Mouse (Mus musculus): ENCODE results near the gene Cfap299. TPM values are rescaled to one million over a fixed set of nuclear protein-coding genes. Genes with fewer than 3 reads are reported as not detected.

Gene Cfap299
- not detected in 2 replicates for polyA plus RNA-seq (2014; fragmentation: Nextera tagmentation; extraction: Ambion mirVana)

- ATAC-seq (replicated peaks; ENCODE audit: insufficient number of reproducible peaks, low FRiP score, low TSS enrichment), result peak; percentile 89
- Histone ChIP-seq H3K4me1 (ENCODE audit: control insufficient read depth, insufficient read depth, low read length) (no peaks in the 10 kb centered on the region), H3K36me3 (ENCODE audit: control insufficient read depth, insufficient read depth, low read length) (no peaks in the 10 kb centered on the region), H3K4me3 (ENCODE audit: low read depth, low read length) (peak within 1 kb of the TSS; percentile 70), H3K4me2 (peak within 1 kb of the TSS; percentile 67), H3K9ac (ENCODE audit: low read depth, low read length) (no peak within 1 kb of the TSS), H3K27ac (ENCODE audit: low read depth, low read length) (no peak within 1 kb of the TSS), H3K9me3 (replicated peaks; ENCODE audit: control insufficient read depth, low read length) (no peaks in the 10 kb centered on the region), H3K27me3 (ENCODE audit: control insufficient read depth, insufficient read depth, low read length) (no peaks in the 10 kb centered on the region)
- WGBS (ENCODE audit: insufficient replicate concordance), result 1% methylated on average over 46 of the region's 46 CpGs
Observed at GRCm38 (mm10) chr5:98328848-98329624, at the start of gene Cfap299. TSS of gene Cfap299 (plus strand) at chr5:98329304.

- no peak overlapping the region for H3K9ac ChIP-seq (ENCODE audit: low read depth, low read length)
- no peak overlapping the region for H3K4me2 ChIP-seq
- no peaks in the 10 kb centered on the region for H3K9me3 ChIP-seq (replicated peaks; ENCODE audit: control insufficient read depth, low read length)
- H3K27me3 ChIP-seq (ENCODE audit: control insufficient read depth, insufficient read depth, low read length), result no peaks in the 10 kb centered on the region
- no peak overlapping the region for H3K27ac ChIP-seq (ENCODE audit: low read depth, low read length)
- H3K36me3 ChIP-seq (ENCODE audit: control insufficient read depth, insufficient read depth, low read length), result no peaks in the 10 kb centered on the region
- H3K4me3 ChIP-seq (ENCODE audit: low read depth, low read length), result no peak overlapping the region
- 65% methylated on average over 9 of the region's 9 CpGs for WGBS (ENCODE audit: insufficient replicate concordance)
- H3K4me1 ChIP-seq (ENCODE audit: control insufficient read depth, insufficient read depth, low read length), result 0 out of 2 replicates have a peak, but pooled peaks cover 2% of the 10 kb centered on the region
- no peak for ATAC-seq (replicated peaks; ENCODE audit: insufficient number of reproducible peaks, low FRiP score, low TSS enrichment)
Observed at GRCm38 (mm10) chr5:98281993-98282392, 47.1 kb upstream of the Cfap299 start.

GRCm38 (mm10) chr5:98283696-98284478, 45.2 kb upstream of the Cfap299 start:
- 15% methylated on average over 17 of the region's 17 CpGs for WGBS (ENCODE audit: insufficient replicate concordance)
- no peak overlapping the region for H3K9ac ChIP-seq (ENCODE audit: low read depth, low read length)
- H3K27ac ChIP-seq (ENCODE audit: low read depth, low read length), result no peak overlapping the region
- H3K9me3 ChIP-seq (replicated peaks; ENCODE audit: control insufficient read depth, low read length), result no peaks in the 10 kb centered on the region
- 0 out of 2 replicates have a peak, but pooled peaks cover 2% of the 10 kb centered on the region for H3K4me1 ChIP-seq (ENCODE audit: control insufficient read depth, insufficient read depth, low read length)
- no peaks in the 10 kb centered on the region for H3K36me3 ChIP-seq (ENCODE audit: control insufficient read depth, insufficient read depth, low read length)
- no peaks in the 10 kb centered on the region for H3K27me3 ChIP-seq (ENCODE audit: control insufficient read depth, insufficient read depth, low read length)
- H3K4me3 ChIP-seq (ENCODE audit: low read depth, low read length), result no peak overlapping the region
- no peak for ATAC-seq (replicated peaks; ENCODE audit: insufficient number of reproducible peaks, low FRiP score, low TSS enrichment)
- peak overlapping the region; percentile 56 for H3K4me2 ChIP-seq

- Histone ChIP-seq H3K4me2 (no peak overlapping the region), H3K4me3 (ENCODE audit: low read depth, low read length) (no peak overlapping the region), H3K9ac (ENCODE audit: low read depth, low read length) (no peak overlapping the region), H3K27ac (ENCODE audit: low read depth, low read length) (no peak overlapping the region), H3K4me1 (ENCODE audit: control insufficient read depth, insufficient read depth, low read length) (no peaks in the 10 kb centered on the region), H3K27me3 (ENCODE audit: control insufficient read depth, insufficient read depth, low read length) (peaks cover 15% of the 10 kb centered on the region), H3K9me3 (replicated peaks; ENCODE audit: control insufficient read depth, low read length) (no peaks in the 10 kb centered on the region), H3K36me3 (ENCODE audit: control insufficient read depth, insufficient read depth, low read length) (no peaks in the 10 kb centered on the region)
- 76% methylated on average over 8 of the region's 8 CpGs for WGBS (ENCODE audit: insufficient replicate concordance)
- ATAC-seq (replicated peaks; ENCODE audit: insufficient number of reproducible peaks, low FRiP score, low TSS enrichment), result no peak
Observed at GRCm38 (mm10) chr5:98290642-98291041, 38.5 kb upstream of the Cfap299 start.

GRCm38 (mm10) chr5:98292388-98293048, 36.6 kb upstream of the Cfap299 start:
- 3% methylated on average over 19 of the region's 19 CpGs for WGBS (ENCODE audit: insufficient replicate concordance)
- Histone ChIP-seq H3K36me3 (ENCODE audit: control insufficient read depth, insufficient read depth, low read length) (no peaks in the 10 kb centered on the region), H3K27ac (ENCODE audit: low read depth, low read length) (no peak overlapping the region), H3K4me1 (ENCODE audit: control insufficient read depth, insufficient read depth, low read length) (no peaks in the 10 kb centered on the region), H3K9ac (ENCODE audit: low read depth, low read length) (no peak overlapping the region), H3K27me3 (ENCODE audit: control insufficient read depth, insufficient read depth, low read length) (peaks cover 15% of the 10 kb centered on the region), H3K9me3 (replicated peaks; ENCODE audit: control insufficient read depth, low read length) (no peaks in the 10 kb centered on the region), H3K4me3 (ENCODE audit: low read depth, low read length) (peak overlapping the region; percentile 26), H3K4me2 (peak overlapping the region; percentile 59)
- ATAC-seq (replicated peaks; ENCODE audit: insufficient number of reproducible peaks, low FRiP score, low TSS enrichment), result no peak

GRCm38 (mm10) chr5:98293049-98293715, 35.9 kb upstream of the Cfap299 start:
- Histone ChIP-seq H3K27me3 (ENCODE audit: control insufficient read depth, insufficient read depth, low read length) (peaks cover 15% of the 10 kb centered on the region), H3K4me3 (ENCODE audit: low read depth, low read length) (peak overlapping the region; percentile 26), H3K27ac (ENCODE audit: low read depth, low read length) (no peak overlapping the region), H3K36me3 (ENCODE audit: control insufficient read depth, insufficient read depth, low read length) (no peaks in the 10 kb centered on the region), H3K9ac (ENCODE audit: low read depth, low read length) (no peak overlapping the region), H3K9me3 (replicated peaks; ENCODE audit: control insufficient read depth, low read length) (no peaks in the 10 kb centered on the region), H3K4me2 (peak overlapping the region; percentile 59), H3K4me1 (ENCODE audit: control insufficient read depth, insufficient read depth, low read length) (no peaks in the 10 kb centered on the region)
- under 1% methylated on average over 12 of the region's 12 CpGs for WGBS (ENCODE audit: insufficient replicate concordance)
- no peak for ATAC-seq (replicated peaks; ENCODE audit: insufficient number of reproducible peaks, low FRiP score, low TSS enrichment)

- no peaks in the 10 kb centered on the region for H3K4me1 ChIP-seq (ENCODE audit: control insufficient read depth, insufficient read depth, low read length)
- H3K4me2 ChIP-seq, result no peak overlapping the region
- WGBS (ENCODE audit: insufficient replicate concordance), result 79% methylated on average over 4 of the region's 4 CpGs
- H3K27me3 ChIP-seq (ENCODE audit: control insufficient read depth, insufficient read depth, low read length), result no peaks in the 10 kb centered on the region
- no peak for ATAC-seq (replicated peaks; ENCODE audit: insufficient number of reproducible peaks, low FRiP score, low TSS enrichment)
- H3K4me3 ChIP-seq (ENCODE audit: low read depth, low read length), result no peak overlapping the region
- H3K9me3 ChIP-seq (replicated peaks; ENCODE audit: control insufficient read depth, low read length), result no peaks in the 10 kb centered on the region
- H3K27ac ChIP-seq (ENCODE audit: low read depth, low read length), result no peak overlapping the region
- no peak overlapping the region for H3K9ac ChIP-seq (ENCODE audit: low read depth, low read length)
- H3K36me3 ChIP-seq (ENCODE audit: control insufficient read depth, insufficient read depth, low read length), result no peaks in the 10 kb centered on the region
Observed at GRCm38 (mm10) chr5:98300079-98300478, 29.0 kb upstream of the Cfap299 start.

GRCm38 (mm10) chr5:98305673-98306072, 23.4 kb upstream of the Cfap299 start:
- H3K9me3 ChIP-seq (replicated peaks; ENCODE audit: control insufficient read depth, low read length), result no peaks in the 10 kb centered on the region
- no peak overlapping the region for H3K4me2 ChIP-seq
- no peak for ATAC-seq (replicated peaks; ENCODE audit: insufficient number of reproducible peaks, low FRiP score, low TSS enrichment)
- H3K9ac ChIP-seq (ENCODE audit: low read depth, low read length), result no peak overlapping the region
- WGBS (ENCODE audit: insufficient replicate concordance), result 63% methylated on average over 4 of the region's 4 CpGs
- no peaks in the 10 kb centered on the region for H3K27me3 ChIP-seq (ENCODE audit: control insufficient read depth, insufficient read depth, low read length)
- no peaks in the 10 kb centered on the region for H3K36me3 ChIP-seq (ENCODE audit: control insufficient read depth, insufficient read depth, low read length)
- H3K4me3 ChIP-seq (ENCODE audit: low read depth, low read length), result no peak overlapping the region
- no peak overlapping the region for H3K27ac ChIP-seq (ENCODE audit: low read depth, low read length)
- H3K4me1 ChIP-seq (ENCODE audit: control insufficient read depth, insufficient read depth, low read length), result no peaks in the 10 kb centered on the region

Data from heart, embryonic 11.5 days (tissue).